Mouse (Mus musculus) heart, postnatal 0 days (tissue): Measurements from ENCODE around the gene Spock1. TPM values are rescaled to one million over a fixed set of nuclear protein-coding genes. Genes with fewer than 3 reads are reported as not detected.

Experiments used
- ATAC-seq: fragments of 200-750 bp; cut with Nextera tagmentation; 2 replicates; pipeline ENCODE4 v1.8.0; 2017; ENCODE audit warnings: low read depth, moderate number of reproducible peaks, moderate library complexity; ENCODE audit not compliant: insufficient read depth
- DNase-seq: peaks from one replicate; pipeline ENCODE4 v3.0.0-alpha.2; 2016; ENCODE audit warnings: low spot score
- H3K27ac ChIP-seq: fragments of 300-500 bp; sonication (generic); 2 replicates; pipeline ENCODE4 v1.5.1; 2014; ENCODE audit warnings: low read depth, mild to moderate bottlenecking
- H3K27me3 ChIP-seq: fragments of 300-500 bp; sonication (generic); 2 replicates; pipeline ENCODE4 v1.6.1; 2014; ENCODE audit warnings: low read length, mixed read lengths; ENCODE audit not compliant: control insufficient read depth, insufficient read depth
- H3K36me3 ChIP-seq: fragments of 300-500 bp; sonication (generic); replicated peaks from 2 replicates; pipeline ENCODE4 v1.6.1; 2014; ENCODE audit warnings: low read length, mixed read lengths; ENCODE audit not compliant: control insufficient read depth, insufficient read depth
- H3K4me1 ChIP-seq: fragments of 300-500 bp; sonication (generic); 2 replicates; pipeline ENCODE4 v1.6.1; 2014; ENCODE audit warnings: antibody characterized with exemption; ENCODE audit not compliant: control insufficient read depth, insufficient read depth
- H3K4me2 ChIP-seq: fragments of 300-500 bp; sonication (generic); 2 replicates; pipeline ENCODE4 v1.6.1; 2014; ENCODE audit warnings: low read depth, mild to moderate bottlenecking, low read length, moderate library complexity
- H3K4me3 ChIP-seq: fragments of 300-500 bp; sonication (generic); 2 replicates; pipeline ENCODE4 v1.5.1; 2014; ENCODE audit warnings: low read depth, low read length
- H3K9ac ChIP-seq: fragments of 300-500 bp; sonication (generic); replicated peaks from 2 replicates; pipeline ENCODE4 v1.6.1; 2014; ENCODE audit warnings: low read depth, low read length, mixed read lengths
- H3K9me3 ChIP-seq: fragments of 300-500 bp; sonication (generic); replicated peaks from 2 replicates; pipeline ENCODE4 v1.6.1; 2016; ENCODE audit warnings: low read length; ENCODE audit not compliant: control insufficient read depth
- CTCF ChIP-seq: IDR thresholded peaks from 2 replicates; pipeline ENCODE4 v1.5.1; 2016; ENCODE audit warnings: antibody characterized with exemption, control low read depth, low read depth
- EP300 ChIP-seq: IDR thresholded peaks from 2 replicates; pipeline ENCODE4 v1.6.1; 2016; ENCODE audit warnings: antibody characterized with exemption, low read depth
- WGBS: fragments of 180-500 bp; shearing (Covaris S2); extraction: QIAGEN DNeasy Blood & Tissue Kit; methylation state at CpG from one replicate; pipeline ENCODE4 v1.1.7; 2014; 5-methylcytosine and 5-hydroxymethylcytosine counted together
- polyA plus RNA-seq: library from polyadenylated mRNA; unstranded; fragments of >200 nt; fragmentation: Nextera tagmentation; extraction: Ambion mirVana; gene quantifications from 2 replicates; pipeline ENCODE4 v1.2.1, GENCODE M21; 2015
- total RNA-seq: library from RNA; depleted of rRNA; stranded (reverse); fragments of >200 nt; gene quantifications from 2 replicates; pipeline ENCODE4 v1.2.3, GENCODE M21; 2014; ENCODE audit warnings: low replicate concordance

The Spock1 gene
- total and polyA plus RNA-seq, 2 experiments from 2014 or later, result 0.20 to 0.23 TPM

- no peak for DNase-seq
- TF ChIP-seq EP300, result no peak
- TF ChIP-seq CTCF, result no peak
- Histone ChIP-seq H3K4me1 (no peaks in the 10 kb centered on the region), H3K27me3 (no peaks in the 10 kb centered on the region), H3K9ac (no peak overlapping the region), H3K27ac (no peak overlapping the region), H3K9me3 (no peaks in the 10 kb centered on the region), H3K4me2 (no peak overlapping the region), H3K4me3 (no peak overlapping the region), H3K36me3 (no peaks in the 10 kb centered on the region)
- ATAC-seq, result no peak
- WGBS, result 80% methylated on average over 8 of the region's 8 CpGs
These were observed 448.2 kb downstream of the Spock1 start for GRCm38 (mm10) chr13:57459978-57460377.

GRCm38 (mm10) chr13:57450189-57450821 is 457.8 kb downstream of the Spock1 start:
- no peaks in the 10 kb centered on the region for H3K27me3 ChIP-seq
- H3K9ac ChIP-seq, result no peak overlapping the region
- no peak overlapping the region for H3K4me3 ChIP-seq
- H3K36me3 ChIP-seq, result no peaks in the 10 kb centered on the region
- ATAC-seq (no peak), DNase-seq (no peak)
- H3K4me2 ChIP-seq, result no peak overlapping the region
- H3K27ac ChIP-seq, result no peak overlapping the region
- H3K9me3 ChIP-seq, result no peaks in the 10 kb centered on the region
- 36% methylated on average over 11 of the region's 11 CpGs for WGBS
- no peaks in the 10 kb centered on the region for H3K4me1 ChIP-seq
- TF ChIP-seq CTCF (no peak), EP300 (no peak)

GRCm38 (mm10) chr13:57448906-57449305 is 459.2 kb downstream of the Spock1 start:
- H3K27ac ChIP-seq, result no peak overlapping the region
- ATAC-seq (no peak), DNase-seq (no peak)
- no peak overlapping the region for H3K9ac ChIP-seq
- no peaks in the 10 kb centered on the region for H3K27me3 ChIP-seq
- no peak for TF ChIP-seq CTCF
- TF ChIP-seq EP300, result no peak
- 85% methylated on average over 7 of the region's 7 CpGs for WGBS
- no peak overlapping the region for H3K4me2 ChIP-seq
- no peaks in the 10 kb centered on the region for H3K36me3 ChIP-seq
- H3K9me3 ChIP-seq, result no peaks in the 10 kb centered on the region
- no peak overlapping the region for H3K4me3 ChIP-seq
- H3K4me1 ChIP-seq, result no peaks in the 10 kb centered on the region

GRCm38 (mm10) chr13:57444977-57445376 is 463.2 kb downstream of the Spock1 start:
- Histone ChIP-seq H3K27me3 (no peaks in the 10 kb centered on the region), H3K27ac (no peak overlapping the region), H3K4me2 (no peak overlapping the region), H3K9ac (no peak overlapping the region), H3K4me1 (no peaks in the 10 kb centered on the region), H3K9me3 (no peaks in the 10 kb centered on the region), H3K4me3 (no peak overlapping the region), H3K36me3 (no peaks in the 10 kb centered on the region)
- DNase-seq, result no peak
- no peak for TF ChIP-seq EP300
- no peak for TF ChIP-seq CTCF
- WGBS, result 78% methylated on average over 3 of the region's 3 CpGs
- no peak for ATAC-seq

GRCm38 (mm10) chr13:57440111-57440510 is 468.0 kb downstream of the Spock1 start:
- DNase-seq, result no peak
- Histone ChIP-seq H3K36me3 (no peaks in the 10 kb centered on the region), H3K4me1 (no peaks in the 10 kb centered on the region), H3K9me3 (no peaks in the 10 kb centered on the region), H3K9ac (no peak overlapping the region), H3K27ac (no peak overlapping the region), H3K4me3 (no peak overlapping the region), H3K4me2 (no peak overlapping the region), H3K27me3 (no peaks in the 10 kb centered on the region)
- TF ChIP-seq CTCF (no peak), EP300 (no peak)
- WGBS, result 82% methylated on average over 7 of the region's 7 CpGs
- ATAC-seq, result no peak

- Histone ChIP-seq H3K4me2 (no peak overlapping the region), H3K9me3 (no peaks in the 10 kb centered on the region), H3K36me3 (no peaks in the 10 kb centered on the region), H3K9ac (no peak overlapping the region), H3K27ac (no peak overlapping the region), H3K4me3 (no peak overlapping the region), H3K4me1 (no peaks in the 10 kb centered on the region), H3K27me3 (no peaks in the 10 kb centered on the region)
- WGBS, result 84% methylated on average over 10 of the region's 10 CpGs
- no peak for DNase-seq
- ATAC-seq, result no peak
- no peak for TF ChIP-seq CTCF
- TF ChIP-seq EP300, result no peak
These were observed 472.4 kb downstream of the Spock1 start for GRCm38 (mm10) chr13:57435726-57436220.
